ENCODE assay signal across 23 mouse cellular contexts in genomic region chr17:85908709-85909108, GRCm38 (mm10).
"Had no signal": no experiment of that assay in that cellular context is flagged by ENCODE, and none has a peak within 500 bp of the region (broad histone marks: within the 10 kb centered on the region; RNA-seq: fewer than 3 reads in every experiment).

No protein-coding gene starts in this region.

- H3K27me3 ChIP-seq: heart, embryonic 12.5 days; hindbrain, embryonic 13.5 days; hindbrain, embryonic 15.5 days; kidney, embryonic 15.5 days; liver, embryonic 12.5 days had no signal

- H3K9me3 ChIP-seq: heart, embryonic 10.5 days; hindbrain, embryonic 15.5 days; kidney, embryonic 15.5 days; limb, embryonic 15.5 days had no signal

- DNase-seq: gastrocnemius, postnatal 14 days; heart, adult 18-20 months; heart, postnatal 10 days; heart, postnatal 36 days; kidney, adult 11 months; kidney, adult 2 months; kidney, adult 9 months; kidney, postnatal 14 days; kidney, postnatal 36 days; layer of hippocampus, adult 9-11 months; layer of hippocampus, postnatal 36 days; left cerebral cortex, postnatal 4 days had no signal

- ATAC-seq: intestine, embryonic 16.5 days; liver, embryonic 12.5 days had no signal

- H3K4me1 ChIP-seq: heart, embryonic 12.5 days; hindbrain, embryonic 13.5 days; hindbrain, embryonic 15.5 days; kidney, embryonic 15.5 days; liver, embryonic 12.5 days had no signal

- H3K36me3 ChIP-seq: heart, embryonic 10.5 days; heart, embryonic 12.5 days; hindbrain, embryonic 13.5 days; hindbrain, embryonic 15.5 days; kidney, embryonic 15.5 days; limb, embryonic 13.5 days; limb, embryonic 15.5 days; liver, embryonic 12.5 days had no signal

- H3K27ac ChIP-seq: heart, embryonic 10.5 days; hindbrain, embryonic 13.5 days; hindbrain, embryonic 15.5 days; kidney, embryonic 15.5 days; kidney, postnatal 0 days; limb, embryonic 13.5 days; limb, embryonic 15.5 days; liver, embryonic 12.5 days; liver, embryonic 14.5 days had no signal

- H3K4me3 ChIP-seq: heart, embryonic 10.5 days; heart, embryonic 12.5 days; hindbrain, embryonic 13.5 days; hindbrain, embryonic 15.5 days; kidney, embryonic 15.5 days; limb, embryonic 13.5 days; limb, embryonic 15.5 days; liver, embryonic 12.5 days had no signal

- H3K4me2 ChIP-seq: heart, embryonic 12.5 days; hindbrain, embryonic 13.5 days; hindbrain, embryonic 15.5 days; kidney, embryonic 15.5 days; limb, embryonic 13.5 days; limb, embryonic 15.5 days; liver, embryonic 12.5 days had no signal

- H3K9ac ChIP-seq: heart, embryonic 12.5 days; hindbrain, embryonic 13.5 days; hindbrain, embryonic 15.5 days; kidney, embryonic 15.5 days; limb, embryonic 13.5 days; limb, embryonic 15.5 days; liver, embryonic 12.5 days; liver, embryonic 14.5 days had no signal
